Mouse (Mus musculus) retina, adult 2 months (tissue): ENCODE results near the gene Dglucy.
A peak's percentile ranks its signal among the peaks of the same experiment; 100 is the strongest.

ENCODE experiments used
- DNase-seq: peaks from one replicate; pipeline ENCODE4 v3.0.0-alpha.2; 2012; ENCODE audit warnings: low read depth, low spot score

Gene Dglucy

GRCm38 (mm10) chr12:100841211-100841792 is 62.4 kb downstream of the Dglucy start:
- peak; percentile 61 for DNase-seq

- DNase-seq, result no peak
Observed at GRCm38 (mm10) chr12:100843171-100843570, 64.3 kb downstream of the Dglucy start.

DNA sequence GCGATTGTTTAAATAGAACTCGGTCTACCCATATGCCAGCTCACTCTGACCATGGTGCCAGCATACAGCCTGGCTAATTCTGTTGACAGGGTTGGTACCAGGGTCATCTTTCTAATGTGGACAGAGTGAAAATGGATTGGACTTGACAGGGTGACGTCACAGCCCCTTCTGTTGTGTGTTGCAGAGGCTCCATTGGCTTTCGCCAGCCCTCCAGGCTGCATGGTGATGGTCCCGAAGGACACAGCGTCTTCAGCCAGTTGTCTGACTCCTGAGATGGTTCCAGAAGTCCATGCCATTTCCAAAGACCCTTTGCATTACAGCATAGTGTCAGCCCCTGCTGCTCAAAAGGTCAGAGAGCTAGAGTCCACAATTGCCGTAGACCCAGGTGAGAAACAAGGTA is 65.7 kb downstream of the Dglucy start:
- DNase-seq, result no peak

DNA sequence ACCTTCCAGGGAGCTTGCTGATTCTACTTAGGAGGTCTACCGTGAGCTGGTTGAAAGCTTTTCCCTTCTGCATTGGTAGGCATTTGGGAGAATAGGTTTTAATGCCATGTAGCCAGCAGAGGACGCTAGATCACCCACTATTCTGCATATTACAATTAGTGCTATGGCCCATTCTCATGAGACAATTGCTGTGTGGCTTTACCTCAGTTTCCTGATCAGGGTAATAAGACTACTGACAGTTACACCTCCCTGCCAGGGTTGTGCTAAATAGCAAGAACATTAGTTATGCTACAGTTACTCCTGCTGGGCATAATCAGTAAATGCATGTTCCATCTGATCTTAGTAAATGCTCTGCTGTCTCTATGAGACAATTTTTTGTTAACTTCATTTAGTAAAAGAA is 67.0 kb downstream of the Dglucy start:
- no peak for DNase-seq

GRCm38 (mm10) chr12:100846566-100846965 is 67.7 kb downstream of the Dglucy start:
- DNase-seq, result no peak

GRCm38 (mm10) chr12:100847437-100848080 is 68.7 kb downstream of the Dglucy start:
- DNase-seq, result no peak

- peak; percentile 42 for DNase-seq
Observed at GRCm38 (mm10) chr12:100849421-100850138, 70.7 kb downstream of the Dglucy start.

- DNase-seq, result no peak
Observed at GRCm38 (mm10) chr12:100852370-100852769, 73.5 kb downstream of the Dglucy start.

DNA sequence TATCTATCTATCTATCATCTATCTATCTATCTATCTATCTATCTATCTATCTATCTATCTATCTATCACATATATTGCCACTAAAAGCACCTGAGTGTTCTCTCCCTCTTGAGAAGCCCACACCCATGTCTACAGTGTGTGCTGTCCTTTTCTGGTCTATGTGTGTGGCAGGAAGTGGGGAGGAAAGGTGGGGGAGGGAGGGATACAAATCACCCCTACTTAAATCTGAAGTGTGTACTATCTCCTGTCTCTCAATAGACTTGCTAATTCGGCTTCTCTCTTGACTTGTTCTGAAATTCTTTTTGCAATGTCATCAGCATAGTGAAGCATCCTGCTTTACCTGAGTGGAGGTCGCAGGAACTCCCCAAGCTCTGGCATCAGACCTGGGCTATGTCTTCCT is 77.5 kb downstream of the Dglucy start:
- DNase-seq, result no peak

DNA sequence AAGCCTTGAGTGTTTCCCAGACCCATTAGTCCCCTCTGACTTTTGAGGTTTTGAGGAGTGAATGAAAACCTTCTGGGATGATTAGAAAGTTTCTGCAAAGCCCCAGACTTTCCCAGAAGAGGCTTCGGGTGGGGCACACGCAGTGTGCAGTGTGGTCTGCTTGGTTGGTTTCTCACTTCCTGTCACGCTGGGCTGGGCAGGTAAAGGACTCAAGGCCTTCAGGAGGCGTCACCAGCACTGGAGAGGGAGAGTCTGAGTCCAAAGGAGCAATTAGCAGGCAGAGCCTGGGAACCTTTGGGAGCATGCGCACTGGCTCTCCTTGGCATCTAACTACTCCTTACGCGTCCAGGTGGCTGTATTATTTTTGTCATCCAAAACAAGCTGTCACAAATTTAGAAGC is 78.9 kb downstream of the Dglucy start:
- no peak for DNase-seq

DNA sequence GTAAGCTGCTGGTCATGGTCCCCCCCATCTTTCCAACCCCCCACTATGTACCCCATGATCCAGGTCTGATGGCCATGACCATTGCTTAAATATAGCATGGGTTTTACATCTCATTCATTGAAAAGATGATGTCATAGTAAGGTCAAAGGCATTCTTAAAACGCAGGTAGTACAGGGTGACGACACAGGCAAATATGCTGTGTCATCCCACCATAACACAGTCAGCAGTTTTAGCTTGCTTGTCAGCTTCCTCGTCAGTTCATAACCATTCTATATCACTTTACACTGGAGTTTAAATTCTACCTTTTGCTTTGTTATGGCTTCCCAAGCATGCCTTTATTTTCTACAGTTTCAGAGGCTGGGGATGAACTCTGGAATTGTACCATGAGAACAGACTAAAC is 83.4 kb downstream of the Dglucy start:
- DNase-seq, result no peak

- DNase-seq, result no peak
Observed at GRCm38 (mm10) chr12:100862856-100863446, 84.1 kb downstream of the Dglucy start.

DNA sequence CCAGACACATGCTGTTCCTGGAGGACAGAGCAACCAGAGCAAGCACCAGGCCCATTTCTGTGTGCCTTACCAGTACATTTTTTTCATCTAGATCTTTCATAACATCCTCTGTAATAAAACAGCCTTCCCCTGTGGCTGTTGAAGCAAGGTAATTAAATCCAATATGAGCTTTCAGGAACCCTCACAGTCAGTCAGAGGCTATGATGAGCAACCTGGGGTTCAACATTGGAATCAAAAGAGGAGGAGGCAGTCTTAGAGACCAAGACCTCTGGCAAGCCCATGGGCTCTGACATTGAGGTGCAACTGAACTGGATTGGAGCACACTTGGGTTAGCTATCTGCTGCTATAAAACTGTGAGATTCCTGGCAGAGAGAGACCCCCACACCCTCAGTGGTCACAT is 86.2 kb downstream of the Dglucy start:
- no peak for DNase-seq

DNA sequence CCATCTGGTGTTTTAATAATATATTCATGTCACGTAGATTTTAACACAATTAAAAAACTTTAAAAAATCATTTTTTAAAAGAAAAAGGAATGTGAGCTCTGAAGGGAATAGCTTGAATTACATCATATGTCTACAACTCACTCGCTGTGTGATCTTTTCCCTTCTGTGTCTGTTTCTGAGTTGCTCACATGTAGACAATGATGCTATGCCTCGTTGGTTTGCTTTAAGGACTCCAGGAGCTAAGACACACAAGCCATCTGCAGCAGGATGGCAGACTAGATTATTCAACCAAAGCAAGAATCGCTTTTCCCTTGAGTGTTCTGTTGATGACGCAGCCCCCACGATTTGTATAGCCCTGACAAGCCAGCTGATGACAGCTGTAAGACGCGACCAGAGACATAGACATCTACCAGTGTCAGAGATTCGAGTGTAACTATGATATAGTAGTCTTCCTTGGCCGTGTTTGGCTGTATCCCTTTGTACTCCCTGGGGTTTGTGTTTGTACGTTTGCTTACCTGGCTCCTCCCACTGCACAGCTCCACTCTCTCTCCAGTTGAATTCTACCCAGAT is 86.7 kb downstream of the Dglucy start:
- no peak for DNase-seq

- no peak for DNase-seq
Observed at GRCm38 (mm10) chr12:100867097-100867496, 88.2 kb downstream of the Dglucy start.

DNA sequence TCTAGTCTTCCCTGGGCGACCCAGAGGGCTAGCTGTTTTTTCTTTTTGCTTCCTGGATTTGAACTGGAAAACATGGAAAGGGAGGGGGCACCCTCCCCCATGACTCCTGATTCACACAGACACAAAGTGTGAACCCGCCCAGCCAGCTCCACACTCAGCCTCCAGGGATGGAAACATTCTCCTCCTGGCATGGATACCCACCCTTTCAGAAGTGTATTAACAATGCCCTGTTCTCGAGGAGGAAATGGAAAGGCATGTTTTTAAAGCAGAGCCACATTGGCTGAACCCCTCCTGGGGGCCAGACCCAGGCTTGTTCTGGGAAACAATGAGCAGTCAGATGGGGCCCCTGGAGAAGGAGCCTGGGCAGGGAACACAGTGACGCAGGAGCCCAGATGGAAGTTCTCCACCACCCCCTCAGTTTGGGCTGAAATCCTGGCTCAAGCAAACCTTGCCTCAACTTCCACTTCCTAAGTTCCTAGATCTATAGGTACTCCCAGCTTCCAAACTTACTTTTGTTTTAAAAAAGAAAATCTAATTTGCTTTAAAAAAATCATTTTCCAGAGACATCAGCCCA is 89.3 kb downstream of the Dglucy start:
- no peak for DNase-seq

DNA sequence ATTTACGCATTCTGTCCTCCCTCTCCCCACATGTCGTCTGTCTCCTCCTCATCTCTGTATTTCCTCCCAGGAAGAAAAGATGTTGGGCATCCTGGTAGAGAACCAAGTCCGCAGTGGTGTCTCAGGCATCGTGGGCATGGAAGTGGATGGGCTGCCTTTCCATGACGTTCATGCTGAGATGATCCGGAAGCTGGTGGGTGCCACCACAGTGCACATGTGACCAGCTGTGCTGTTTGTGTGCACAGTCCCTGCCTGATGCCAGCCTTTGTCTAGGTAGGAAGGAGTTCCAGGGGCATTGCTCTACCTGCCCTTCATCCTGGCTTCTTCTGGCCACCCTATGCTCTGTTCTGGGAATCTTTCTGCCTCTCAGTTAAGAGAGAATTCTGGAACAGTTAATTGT is 92.4 kb downstream of the Dglucy start:
- no peak for DNase-seq

- no peak for DNase-seq
Observed at GRCm38 (mm10) chr12:100871841-100872240, 93.0 kb downstream of the Dglucy start.

GRCm38 (mm10) chr12:100873612-100874011 is 94.8 kb downstream of the Dglucy start:
- DNase-seq, result no peak

DNA sequence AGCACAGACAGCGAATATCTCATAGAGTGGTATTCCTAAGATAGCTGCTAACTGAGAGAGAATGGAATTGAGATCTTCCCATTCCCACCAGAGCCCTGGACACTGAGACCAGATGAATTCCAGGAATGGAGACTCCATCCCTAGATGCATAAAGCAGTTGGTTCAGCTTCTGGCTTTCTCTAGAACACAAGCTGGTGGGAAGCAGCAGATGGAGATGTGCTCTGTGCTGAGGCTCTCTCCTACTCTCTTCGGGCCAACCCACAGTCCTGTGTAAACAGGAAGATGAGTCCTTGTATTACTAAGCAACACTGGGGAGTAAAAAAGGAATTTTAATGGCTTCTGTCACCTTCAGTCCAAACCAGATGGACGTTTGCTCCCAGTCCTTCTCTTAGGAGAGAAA is 96.7 kb downstream of the Dglucy start:
- no peak for DNase-seq

DNA sequence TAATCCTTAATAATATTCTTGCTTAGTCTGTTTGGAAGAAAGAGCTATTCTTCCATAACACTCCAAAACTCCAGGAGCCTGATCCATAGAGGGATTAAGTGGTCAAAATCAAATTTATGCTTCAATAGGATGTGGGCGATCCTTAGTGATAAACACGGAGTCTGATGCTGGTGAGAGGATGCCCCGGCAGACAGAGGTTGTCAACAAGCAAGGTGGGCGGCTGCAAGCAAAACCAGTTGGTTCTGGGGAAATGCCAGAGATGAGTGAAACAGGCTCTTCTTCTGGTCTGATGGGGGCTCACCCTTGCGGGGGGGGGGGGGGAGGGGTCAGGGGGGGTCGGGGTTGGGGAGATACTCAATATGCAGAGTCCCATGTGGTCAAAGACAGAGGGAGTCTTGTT is 97.1 kb downstream of the Dglucy start:
- no peak for DNase-seq

- no peak for DNase-seq
Observed at GRCm38 (mm10) chr12:100877936-100878335, 99.1 kb downstream of the Dglucy start.
